Mouse (Mus musculus) monocyte, adult 5-6 weeks (primary cell): Measurements from ENCODE around the gene Nr1h5. TPM values are rescaled to one million over a fixed set of nuclear protein-coding genes. Genes with fewer than 3 reads are reported as not detected.

Experiments used
- ATAC-seq: fragments of 153-309, 156-312 bp; replicated peaks from 2 replicates; pipeline ENCODE4 v1.8.0; 2017; ENCODE audit warnings: mild to moderate bottlenecking; ENCODE audit not compliant: low TSS enrichment, insufficient number of reproducible peaks, severe bottlenecking, poor library complexity, low FRiP score
- total RNA-seq: library from RNA; stranded (forward); fragments of 200-1000, 200-491, 200-594 nt; gene quantifications from 3 replicates; pipeline ENCODE4 v1.2.3, GENCODE M21; 2017

Nr1h5 gene
- not detected in 3 replicates for total RNA-seq

DNA sequence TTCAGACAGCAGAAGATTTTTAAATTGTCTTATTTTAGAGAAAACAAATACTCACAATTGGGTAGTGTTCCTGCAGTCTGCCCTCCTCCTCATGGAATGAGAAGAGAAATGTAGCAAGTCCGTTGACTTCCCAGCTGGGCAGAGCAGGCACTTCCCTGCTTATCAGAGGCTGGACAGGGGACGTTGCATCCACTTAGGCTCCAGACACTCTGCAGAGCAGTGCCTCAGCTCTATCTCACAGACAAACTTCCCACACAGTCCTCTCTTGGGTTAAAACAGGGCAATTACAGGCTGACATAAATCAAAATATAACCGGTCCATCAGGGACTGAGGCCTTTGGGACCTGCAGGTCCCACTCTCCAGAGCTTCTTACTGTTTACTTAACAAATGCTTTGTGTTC lies at the start of gene Nr1h5:
Nr1h5 (minus strand) TSS at position 101 of the 400 bp plus-strand sequence.
- ATAC-seq, result no peak

DNA sequence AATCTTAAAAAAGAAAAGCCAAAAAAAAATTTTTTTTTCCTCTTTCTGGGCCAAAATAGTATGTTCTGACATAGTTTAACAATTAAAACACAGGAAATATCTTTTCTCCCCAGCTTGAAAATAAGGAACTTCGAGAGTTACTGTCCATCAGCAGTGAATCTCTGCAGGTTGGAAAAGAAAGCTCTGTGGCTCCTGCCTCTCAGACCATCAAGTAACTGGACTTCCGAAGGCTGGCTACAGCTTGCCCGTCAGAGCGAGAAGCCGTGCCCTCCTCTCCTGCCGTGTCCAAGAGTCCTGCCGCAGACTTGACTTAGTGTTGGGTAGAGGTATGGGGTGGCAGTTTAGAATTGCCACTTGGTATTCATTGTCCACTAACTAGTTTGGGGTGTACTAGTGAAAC lies 37.7 kb upstream of the Nr1h5 start:
- no peak for ATAC-seq

DNA sequence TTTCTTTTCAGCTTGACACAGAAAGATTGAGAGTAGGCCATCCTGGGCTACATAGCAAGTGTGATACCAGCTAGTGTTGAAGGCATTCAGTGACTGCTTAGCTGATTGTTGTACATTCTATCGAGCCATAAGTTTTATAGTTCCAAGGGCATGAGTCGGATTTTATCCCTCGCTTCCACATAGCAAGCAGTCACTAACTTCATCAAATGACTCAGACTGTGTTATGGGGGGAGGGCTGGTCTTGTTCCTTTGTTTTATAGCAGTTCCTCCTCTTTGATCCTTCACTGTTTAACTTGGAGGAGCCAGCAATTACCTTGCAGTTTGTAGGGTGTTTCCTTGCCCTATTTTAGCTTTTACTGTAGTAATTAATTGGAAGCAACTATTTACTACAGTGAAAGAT lies 33.7 kb upstream of the Nr1h5 start:
- no peak for ATAC-seq

- no peak for ATAC-seq
Measured at GRCm38 (mm10) chr3:102997036-102997435, 33.1 kb upstream of the Nr1h5 start.

GRCm38 (mm10) chr3:102995605-102996321 lies 31.8 kb upstream of the Nr1h5 start, which contains the start of gene Sike1:
Gene Sike1, plus strand, starts transcription at chr3:102995708.
- ATAC-seq, result peak; percentile 97

- no peak for ATAC-seq
Measured at GRCm38 (mm10) chr3:102995233-102995604, 31.3 kb upstream of the Nr1h5 start.

DNA sequence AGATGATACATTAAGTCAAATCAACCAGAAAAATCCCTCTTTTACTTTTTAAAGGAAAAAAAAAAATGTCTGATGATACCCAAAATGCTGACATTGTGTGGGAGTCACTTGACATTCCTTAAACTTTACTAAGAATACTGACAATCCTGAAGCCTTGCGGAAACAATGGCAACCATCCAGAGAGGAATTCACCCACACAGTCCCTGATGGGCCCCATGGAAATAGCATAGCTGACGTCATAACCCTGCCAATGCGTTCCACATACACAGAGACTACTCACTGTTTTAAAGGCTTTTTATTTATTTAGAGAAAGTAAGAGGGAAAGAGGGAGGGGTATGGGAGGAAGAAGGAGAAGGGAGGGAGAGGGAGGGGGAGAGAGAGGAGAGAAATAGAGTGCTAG lies 29.0 kb upstream of the Nr1h5 start:
- ATAC-seq, result no peak

- ATAC-seq, result no peak
Measured at GRCm38 (mm10) chr3:102991041-102991440, 27.1 kb upstream of the Nr1h5 start.

GRCm38 (mm10) chr3:102980349-102980736 lies 16.4 kb upstream of the Nr1h5 start:
- no peak for ATAC-seq

- ATAC-seq, result no peak
Measured at GRCm38 (mm10) chr3:102979550-102980348, 15.8 kb upstream of the Nr1h5 start.

- ATAC-seq, result no peak
Measured at GRCm38 (mm10) chr3:102976906-102977305, 13.0 kb upstream of the Nr1h5 start.

- no peak for ATAC-seq
Measured at GRCm38 (mm10) chr3:102970508-102970907, 6.6 kb upstream of the Nr1h5 start.

DNA sequence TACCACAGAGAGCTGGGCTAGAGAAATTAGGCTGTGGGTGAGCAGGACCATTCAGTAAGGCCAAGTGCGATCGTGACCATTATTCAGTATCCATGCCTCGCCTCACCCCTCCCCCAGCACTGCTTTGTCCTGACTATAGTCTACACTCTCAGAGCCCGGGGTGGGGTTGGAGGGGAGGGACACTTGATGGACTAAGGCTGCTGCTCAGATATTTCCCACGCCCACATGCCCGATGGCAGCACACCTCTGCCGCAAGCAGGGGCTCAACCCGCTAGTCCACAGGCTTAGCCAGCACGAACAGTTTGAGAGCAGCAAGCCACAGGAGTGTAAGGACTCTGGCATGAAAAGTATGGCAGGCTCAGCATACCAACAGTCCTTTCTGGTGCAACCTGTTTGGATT lies 6.1 kb upstream of the Nr1h5 start:
- ATAC-seq, result no peak

DNA sequence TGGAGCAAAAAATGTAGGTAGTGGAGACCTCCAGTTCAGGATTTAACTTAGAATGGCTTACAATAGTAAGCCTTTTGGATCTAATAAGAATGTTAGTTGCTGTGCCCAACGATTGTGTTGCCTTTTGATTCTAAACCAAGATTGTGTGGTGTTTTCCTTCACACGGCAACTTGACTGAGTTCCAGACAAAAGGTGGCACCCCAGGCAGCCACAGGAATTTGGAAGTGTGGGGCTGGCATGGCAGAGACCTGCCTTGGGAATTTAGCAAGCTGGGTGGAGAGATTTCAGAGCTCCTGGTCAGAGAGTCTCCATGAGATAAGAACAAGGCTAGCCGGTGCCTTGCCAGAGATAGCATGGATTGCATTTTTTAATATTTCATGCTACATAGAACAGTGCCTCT lies 8.3 kb downstream of the Nr1h5 start:
- ATAC-seq, result no peak

GRCm38 (mm10) chr3:102955143-102955542 lies 8.8 kb downstream of the Nr1h5 start:
- ATAC-seq, result no peak

GRCm38 (mm10) chr3:102954476-102954875 lies 9.5 kb downstream of the Nr1h5 start:
- no peak for ATAC-seq

GRCm38 (mm10) chr3:102946861-102947260 lies 17.1 kb downstream of the Nr1h5 start:
- no peak for ATAC-seq

DNA sequence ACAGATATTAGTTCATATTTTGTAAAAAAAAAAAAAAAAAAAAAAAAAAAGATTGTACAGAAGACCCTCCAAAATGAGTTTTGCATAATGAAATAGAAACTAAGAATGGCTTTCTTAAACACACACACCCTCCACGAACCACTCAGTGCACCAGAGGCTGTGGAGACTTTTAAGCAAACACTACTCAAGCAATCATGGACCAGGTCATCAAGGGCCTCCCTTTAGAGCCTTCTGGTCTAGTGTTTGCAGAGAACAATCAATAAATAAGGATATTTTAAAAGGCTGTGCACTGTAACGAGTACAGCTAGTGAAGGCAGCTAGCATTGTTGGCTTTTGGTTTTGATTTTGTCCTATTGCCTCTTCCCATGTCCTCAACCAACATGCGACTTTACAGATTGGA lies 17.6 kb downstream of the Nr1h5 start:
- no peak for ATAC-seq

DNA sequence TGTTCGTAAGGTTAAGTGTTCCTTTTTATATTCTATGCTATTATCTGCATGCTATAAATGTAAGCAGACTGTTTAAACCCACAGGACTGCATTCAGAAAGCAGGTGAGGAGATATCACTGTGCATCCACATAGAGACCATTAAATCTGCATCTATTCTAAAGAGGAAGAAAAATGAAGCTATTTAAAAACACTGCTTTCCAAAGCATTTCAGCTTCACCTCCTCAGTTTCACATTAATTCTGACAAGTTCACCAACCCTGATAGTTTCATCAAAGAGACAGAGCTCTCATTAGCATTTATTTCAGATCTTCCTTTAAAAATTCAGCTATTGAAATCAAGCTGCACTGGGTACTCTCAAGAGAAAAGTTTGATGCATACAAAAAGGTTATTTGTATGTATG lies 25.8 kb downstream of the Nr1h5 start:
- ATAC-seq, result no peak
